Comparison of ENCODE assay signal across 23 mouse cellular contexts in genomic region chr17:35503849-35504248, GRCm38 (mm10). TPM values are rescaled to one million over a fixed set of nuclear protein-coding genes. Genes with fewer than 3 reads are reported as not detected.
"Had no signal": no experiment of that assay in that cellular context is flagged by ENCODE, and none has a peak within 500 bp of the region (broad histone marks: within the 10 kb centered on the region; RNA-seq: fewer than 3 reads in every experiment).

No protein-coding gene starts in this region.

- H3K27ac ChIP-seq: lung, embryonic 15.5 days; macrophage; midbrain, embryonic 13.5 days; midbrain, embryonic 15.5 days; neural tube, embryonic 12.5 days; stomach, embryonic 15.5 days; stomach, postnatal 0 days had no signal

- ATAC-seq: lung, postnatal 0 days; midbrain, embryonic 13.5 days; midbrain, embryonic 15.5 days had no signal

- DNase-seq: lung, adult 2 months; lung, postnatal 14 days; lung, postnatal 36 days; right cerebral cortex, postnatal 14 days; thymus, postnatal 25 days; thymus, postnatal 4 days had no signal

- H3K4me3 ChIP-seq: lung, embryonic 15.5 days; megakaryocyte, embryonic 14.5 days; midbrain, embryonic 13.5 days; midbrain, embryonic 15.5 days; neural tube, embryonic 12.5 days; stomach, embryonic 15.5 days had no signal

- H3K9ac ChIP-seq: lung, embryonic 15.5 days; midbrain, embryonic 13.5 days; midbrain, embryonic 15.5 days; neural tube, embryonic 12.5 days; stomach, embryonic 15.5 days had no signal

- H3K36me3 ChIP-seq: lung, embryonic 15.5 days; midbrain, embryonic 13.5 days; midbrain, embryonic 15.5 days; neural tube, embryonic 12.5 days; stomach, embryonic 15.5 days had no signal

- H3K9me3 ChIP-seq: lung, embryonic 15.5 days; megakaryocyte, embryonic 14.5 days; midbrain, embryonic 13.5 days; midbrain, embryonic 15.5 days; neural tube, embryonic 12.5 days; stomach, embryonic 15.5 days had no signal

- H3K4me2 ChIP-seq: lung, embryonic 15.5 days; midbrain, embryonic 11.5 days; midbrain, embryonic 13.5 days; midbrain, embryonic 15.5 days; neural tube, embryonic 12.5 days; stomach, embryonic 15.5 days had no signal

- H3K4me1 ChIP-seq: lung, embryonic 15.5 days; midbrain, embryonic 15.5 days; stomach, embryonic 15.5 days had no signal

RNA-seq across cellular contexts. Expression of gene Pou5f1, which starts 2.0 kb away (rescaled TPM):
- total RNA-seq: midbrain, postnatal 0 days; monocyte, adult 5-6 weeks; neutrophil, adult 5-6 weeks had no signal
- polyA plus RNA-seq: lung, adult 2 months; lung, postnatal 0 days; macrophage; midbrain, embryonic 11.5 days; midbrain, embryonic 13.5 days; midbrain, postnatal 0 days; neural tube, embryonic 12.5 days; neural tube, embryonic 14.5 days; spleen, adult 2 months; stomach, embryonic 15.5 days; stomach, postnatal 0 days; urinary bladder, adult 2 months had no signal

RNA-seq across cellular contexts. Expression of gene Psors1c2, which starts 29.2 kb away (rescaled TPM):
- total RNA-seq: megakaryocyte progenitor cell, adult 5-6 weeks; midbrain, postnatal 0 days; monocyte, adult 5-6 weeks; neutrophil, adult 5-6 weeks had no signal
- polyA plus RNA-seq: lung, postnatal 0 days; macrophage had no signal

RNA-seq across cellular contexts. Expression of gene H2-Q10, which starts 34.0 kb away (rescaled TPM):
- total RNA-seq: midbrain, postnatal 0 days had no signal
